Mouse (Mus musculus): ENCODE measurements around the gene Bmp2k. TPM values are rescaled to one million over a fixed set of nuclear protein-coding genes. Genes with fewer than 3 reads are reported as not detected.

The Bmp2k gene
- polyA plus RNA-seq, 1 experiment from 2014 or later: 7.9 TPM

DNA sequence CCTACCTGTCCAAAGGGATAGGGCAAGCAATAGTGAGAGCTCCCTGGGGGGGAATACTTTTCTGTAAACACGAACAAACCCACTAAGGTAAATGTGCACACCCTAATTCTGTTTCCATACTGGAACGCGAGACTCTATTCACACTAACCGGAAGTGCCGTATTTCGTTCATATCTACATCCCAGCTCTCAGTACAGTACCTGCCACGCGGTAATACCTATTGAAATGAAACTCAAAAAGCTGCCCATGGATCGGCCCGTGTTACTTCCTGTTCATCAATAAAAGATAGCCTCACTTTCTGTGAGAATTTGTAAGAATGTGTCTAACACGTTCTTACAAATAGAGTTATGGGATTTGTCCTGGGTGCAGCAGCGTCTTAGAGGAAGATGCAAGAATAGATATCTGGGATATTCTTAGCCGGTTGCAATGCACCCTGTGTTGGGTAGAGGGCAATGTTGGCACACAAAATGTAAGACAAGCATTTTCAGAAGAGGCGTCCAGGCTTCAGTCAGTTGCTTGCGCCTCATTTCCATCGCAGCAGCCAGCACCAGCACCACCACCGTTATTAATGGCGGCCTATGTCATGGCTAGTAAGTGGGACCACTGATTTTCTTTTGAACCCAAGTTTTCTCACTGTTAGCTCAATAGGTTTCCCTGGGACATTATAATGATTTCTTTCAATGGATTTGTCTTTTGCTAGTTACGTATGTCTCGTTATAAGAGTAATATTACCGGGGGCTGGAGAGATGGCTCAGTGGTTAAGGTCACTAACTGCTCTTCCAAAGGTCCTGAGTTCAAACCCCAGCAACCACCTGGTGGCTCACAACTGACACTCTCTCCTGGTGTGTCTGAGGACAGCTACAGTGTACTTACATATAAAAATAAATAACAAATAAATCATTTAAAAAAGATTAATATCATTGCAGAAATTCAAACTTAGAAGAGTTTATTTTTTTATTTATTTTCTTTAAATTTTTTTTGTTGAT lies 131.0 kb downstream of the Bmp2k start:
- Histone ChIP-seq H3K27me3 (peaks cover 13% of the 10 kb centered on the region; the same call in 1 of the 2 replicates), H3K27ac (no peak overlapping the region), H3K9me3 (no peaks in the 10 kb centered on the region), H3K4me2 (replicated peaks) (no peak overlapping the region), H3K4me3 (no peak overlapping the region), H3K9ac (no peak overlapping the region), H3K4me1 (0 out of 2 replicates have a peak, but pooled peaks cover 5% of the 10 kb centered on the region), H3K36me3 (no peaks in the 10 kb centered on the region)
- ATAC-seq (ENCODE audit: low FRiP score, low read depth): no peak
- 53% methylated on average over 21 of the region's 21 CpGs for WGBS

DNA sequence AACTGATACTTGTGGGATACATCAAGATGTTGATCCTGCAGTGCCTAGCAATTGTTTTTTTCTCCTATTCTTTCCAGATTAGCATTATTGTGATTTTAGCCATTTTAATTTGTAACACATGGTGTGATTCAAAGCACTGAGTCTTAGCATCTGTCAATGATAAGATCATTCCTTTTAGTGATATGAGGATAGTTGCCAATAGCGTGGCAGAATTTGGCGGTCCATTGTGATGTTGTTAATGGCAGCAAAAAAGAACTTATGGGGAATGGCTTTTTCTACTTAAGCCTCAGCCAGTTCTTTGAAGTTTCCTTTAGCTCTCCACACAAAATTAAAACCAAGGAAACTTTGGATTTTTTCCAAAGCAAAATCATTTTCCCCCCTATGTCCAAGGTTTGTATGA lies 132.1 kb downstream of the Bmp2k start:
- 86% methylated on average over 2 of the region's 2 CpGs for WGBS
- no peaks in the 10 kb centered on the region for H3K9me3 ChIP-seq
- ATAC-seq (ENCODE audit: low FRiP score, low read depth): no peak
- no peak overlapping the region for H3K4me3 ChIP-seq
- H3K4me1 ChIP-seq: 0 out of 2 replicates have a peak, but pooled peaks cover 5% of the 10 kb centered on the region
- H3K27me3 ChIP-seq: peaks cover 13% of the 10 kb centered on the region; the same call in 1 of the 2 replicates
- no peak overlapping the region for H3K27ac ChIP-seq
- H3K4me2 ChIP-seq (replicated peaks): no peak overlapping the region
- no peaks in the 10 kb centered on the region for H3K36me3 ChIP-seq
- H3K9ac ChIP-seq: no peak overlapping the region

- Histone ChIP-seq H3K4me1 (no peaks in the 10 kb centered on the region), H3K27me3 (0 out of 2 replicates have a peak, but pooled peaks cover 3% of the 10 kb centered on the region), H3K4me3 (no peak overlapping the region), H3K9me3 (no peaks in the 10 kb centered on the region), H3K9ac (no peak overlapping the region), H3K4me2 (replicated peaks) (no peak overlapping the region), H3K36me3 (no peaks in the 10 kb centered on the region), H3K27ac (no peak overlapping the region)
- ATAC-seq (ENCODE audit: low FRiP score, low read depth): no peak
- WGBS: 74% methylated on average over 2 of the region's 2 CpGs
Measured at GRCm38 (mm10) chr5:97135331-97135730, 137.8 kb downstream of the Bmp2k start.

Other genes starting within 250 kb of the Bmp2k start
- gene Anxa3, start 204.3 kb upstream of the Bmp2k start, polyA plus RNA-seq (2015; fragmentation: Nextera tagmentation; extraction: Ambion mirVana): 39.3 TPM in 2 replicates
- gene Paqr3, start 113.9 kb downstream of the Bmp2k start, polyA plus RNA-seq (2015; fragmentation: Nextera tagmentation; extraction: Ambion mirVana): 5.9 and 6.0 TPM in 2 replicates